Mouse (Mus musculus): ENCODE results near the gene Lrrn2. TPM values are rescaled to one million over a fixed set of nuclear protein-coding genes. Genes with fewer than 3 reads are reported as not detected.

Gene Lrrn2
- total and polyA plus RNA-seq, 3 experiments, result not detected

GRCm38 (mm10) chr1:132865585-132865984, 14.5 kb upstream of the Lrrn2 start:
- no peak for DNase-seq (ENCODE audit: low read depth, low spot score)
- no peak overlapping the region for H3K4me3 ChIP-seq (ENCODE audit: control insufficient read depth in 1 of 2, insufficient read depth in 1 of 2, low read depth in 2 of 2, low read length in 2 of 2)
- H3K9ac ChIP-seq (ENCODE audit: control insufficient read depth, low read depth, low read length, poor library complexity, severe bottlenecking), result no peak overlapping the region
- H3K9me3 ChIP-seq (replicated peaks; ENCODE audit: insufficient read depth, low read length), result no peaks in the 10 kb centered on the region
- TF ChIP-seq UBTF (IDR thresholded peaks at IDR 0.05; ENCODE audit: borderline replicate concordance, insufficient read depth, low read depth, low read length), result no peak
- no peak for TF ChIP-seq ZMIZ1 (IDR thresholded peaks at IDR 0.05; ENCODE audit: low read depth, low read length)
- TF ChIP-seq POLR2AphosphoS5 (IDR thresholded peaks at IDR 0.05; ENCODE audit: borderline replicate concordance, low read depth, low read length), result no peak
- TF ChIP-seq POLR2AphosphoS2 (IDR thresholded peaks at IDR 0.05; ENCODE audit: low read length), result no peak
- TF ChIP-seq ZNF384 (IDR thresholded peaks at IDR 0.05; ENCODE audit: low read depth, low read length), result no peak
- no peak for TF ChIP-seq CTCF (IDR thresholded peaks at IDR 0.05 in 2 of 3, conservative IDR thresholded peaks at IDR 0.05 in 1 of 3; ENCODE audit: control insufficient read depth in 1 of 3, insufficient read depth in 1 of 3, low read depth in 2 of 3, low read length in 3 of 3, poor library complexity in 1 of 3, severe bottlenecking in 1 of 3)
- no peak for TF ChIP-seq GATA1 (IDR thresholded peaks at IDR 0.05; ENCODE audit: low read depth, low read length)
- TF ChIP-seq TCF12 (IDR thresholded peaks at IDR 0.05; ENCODE audit: low read depth, low read length), result no peak
- TF ChIP-seq HCFC1 (IDR thresholded peaks at IDR 0.05; ENCODE audit: low read depth, low read length), result no peak
- TF ChIP-seq MEF2A (IDR thresholded peaks at IDR 0.05; ENCODE audit: extremely low read depth, insufficient replicate concordance, low read depth, low read length, poor library complexity, severe bottlenecking), result no peak
- TF ChIP-seq MXI1 (IDR thresholded peaks at IDR 0.05; ENCODE audit: low read depth, low read length), result no peak
- TF ChIP-seq MAZ (IDR thresholded peaks at IDR 0.05; ENCODE audit: low read depth, low read length), result no peak
- no peak for TF ChIP-seq NELFE (IDR thresholded peaks at IDR 0.05; ENCODE audit: low read depth, low read length)
- TF ChIP-seq ZKSCAN1 (IDR thresholded peaks at IDR 0.05; ENCODE audit: low read depth, low read length), result no peak
- H3K4me1 ChIP-seq (ENCODE audit: control insufficient read depth in 1 of 2, insufficient read depth in 2 of 2, low read length in 2 of 2), result no peaks in the 10 kb centered on the region
- H3K79me2 ChIP-seq (ENCODE audit: control insufficient read depth, insufficient read depth, low read length, poor library complexity), result no peaks in the 10 kb centered on the region
- H3K36me3 ChIP-seq (ENCODE audit: control insufficient read depth in 1 of 2, insufficient read depth in 2 of 2, low read length in 2 of 2), result no peaks in the 10 kb centered on the region
- H3K27ac ChIP-seq (ENCODE audit: control insufficient read depth, low read depth, low read length), result no peak overlapping the region
- H3K27me3 ChIP-seq (ENCODE audit: control insufficient read depth in 1 of 2, insufficient read depth in 2 of 2, low read length in 2 of 2), result peaks cover 0 to 8% of the 10 kb centered on the region in 2 experiments

- DNase-seq (ENCODE audit: low read depth, low spot score), result no peak
- H3K9me3 ChIP-seq (replicated peaks; ENCODE audit: insufficient read depth, low read length), result no peaks in the 10 kb centered on the region
- H3K79me2 ChIP-seq (ENCODE audit: control insufficient read depth, insufficient read depth, low read length, poor library complexity), result no peaks in the 10 kb centered on the region
- no peak overlapping the region for H3K4me3 ChIP-seq (ENCODE audit: control insufficient read depth in 1 of 2, insufficient read depth in 1 of 2, low read depth in 2 of 2, low read length in 2 of 2)
- peaks cover 5 to 11% of the 10 kb centered on the region in 2 experiments for H3K27me3 ChIP-seq (ENCODE audit: control insufficient read depth in 1 of 2, insufficient read depth in 2 of 2, low read length in 2 of 2)
- TF ChIP-seq POLR2A (IDR thresholded peaks at IDR 0.05; ENCODE audit: control insufficient read depth in 1 of 2, insufficient read depth in 1 of 2, low read depth in 1 of 2, low read length in 2 of 2, poor library complexity in 1 of 2), result no peak
- H3K36me3 ChIP-seq (ENCODE audit: control insufficient read depth in 1 of 2, insufficient read depth in 2 of 2, low read length in 2 of 2), result no peaks in the 10 kb centered on the region
- H3K9ac ChIP-seq (ENCODE audit: control insufficient read depth, low read depth, low read length, poor library complexity, severe bottlenecking), result no peak overlapping the region
- H3K27ac ChIP-seq (ENCODE audit: control insufficient read depth, low read depth, low read length), result no peak overlapping the region
- no peaks in the 10 kb centered on the region for H3K4me1 ChIP-seq (ENCODE audit: control insufficient read depth in 1 of 2, insufficient read depth in 2 of 2, low read length in 2 of 2)
Measured at GRCm38 (mm10) chr1:132870327-132870726, 9.7 kb upstream of the Lrrn2 start.
